8 mouse cellular contexts compared by ENCODE assay signal in genomic region chr5:105701844-105702243, GRCm38 (mm10). TPM values are rescaled to one million over a fixed set of nuclear protein-coding genes. Genes with fewer than 3 reads are reported as not detected.
A peak's percentile ranks its signal among the peaks of the same experiment; 100 is the strongest.
DNase-seq lines count a peak whose midpoint lies in the region; ATAC-seq and TF ChIP-seq lines count a peak whose summit lies in the region.
"Had no signal": no experiment of that assay in that cellular context is flagged by ENCODE, and none has a peak within 500 bp of the region (broad histone marks: within the 10 kb centered on the region; RNA-seq: fewer than 3 reads in every experiment).

No protein-coding gene starts in this region.

- H3K4me3 ChIP-seq in bone marrow, adult 2 months (replicated peaks; ENCODE audit: control insufficient read depth, low read depth, low read length), result peak overlapping the region; percentile 59
- H3K4me3 ChIP-seq in hindbrain, embryonic 12.5 days, result no peak overlapping the region
- H3K4me3 ChIP-seq in liver, embryonic 14.5 days (ENCODE audit: insufficient read depth in 1 of 2, low read depth in 2 of 2, low read length in 2 of 2), result no peak overlapping the region
- no peak overlapping the region; the same call in 1 of the 2 replicates for H3K4me3 ChIP-seq in neural tube, embryonic 14.5 days (ENCODE audit: low read depth, low read length)

- peak overlapping the region; percentile 98; the same call in 1 of the 2 replicates for H3K27ac ChIP-seq in bone marrow, adult 2 months (ENCODE audit: control insufficient read depth, insufficient read depth, low read depth, low read length, poor library complexity)
- H3K27ac ChIP-seq in hindbrain, embryonic 12.5 days, result no peak overlapping the region
- H3K27ac ChIP-seq in liver, embryonic 14.5 days, result no peak overlapping the region
- H3K27ac ChIP-seq in neural tube, embryonic 14.5 days (ENCODE audit: low read depth, low read length), result no peak overlapping the region
- H3K27ac ChIP-seq: limb, embryonic 12.5 days had no signal

- no peak for TF ChIP-seq POLR2A in bone marrow, adult 2 months (IDR thresholded peaks at IDR 0.05; ENCODE audit: borderline replicate concordance, control insufficient read depth, low read depth, low read length)

- H3K36me3 ChIP-seq in hindbrain, embryonic 12.5 days, result peaks cover 5% of the 10 kb centered on the region; the same call in 1 of the 2 replicates
- no peaks in the 10 kb centered on the region for H3K36me3 ChIP-seq in liver, embryonic 14.5 days (replicated peaks; ENCODE audit: control insufficient read depth, insufficient read depth, low read depth)
- no peaks in the 10 kb centered on the region for H3K36me3 ChIP-seq in neural tube, embryonic 14.5 days (ENCODE audit: control insufficient read depth, insufficient read depth, low read length)

- no peak for ATAC-seq in hindbrain, embryonic 12.5 days (ENCODE audit: low FRiP score)
- no peak for ATAC-seq in liver, embryonic 14.5 days (ENCODE audit: insufficient read depth)
- no peak for ATAC-seq in neural tube, embryonic 14.5 days (ENCODE audit: low read depth)

- 39% methylated on average over 8 of the region's 8 CpGs for WGBS in bone marrow, adult 2 months
- WGBS in hindbrain, embryonic 12.5 days, result 80% methylated on average over 8 of the region's 8 CpGs
- WGBS in liver, embryonic 14.5 days (ENCODE audit: insufficient replicate concordance), result 52% methylated on average over 8 of the region's 8 CpGs
- 79% methylated on average over 8 of the region's 8 CpGs for WGBS in neural tube, embryonic 14.5 days

- no peaks in the 10 kb centered on the region for H3K9me3 ChIP-seq in hindbrain, embryonic 12.5 days (replicated peaks)
- no peaks in the 10 kb centered on the region for H3K9me3 ChIP-seq in liver, embryonic 14.5 days (ENCODE audit: control insufficient read depth, low read length)
- H3K9me3 ChIP-seq in neural tube, embryonic 14.5 days (ENCODE audit: control insufficient read depth, low read length), result no peaks in the 10 kb centered on the region
- H3K9me3 ChIP-seq: limb, embryonic 12.5 days had no signal

- TF ChIP-seq CTCF in bone marrow, adult 2 months (IDR thresholded peaks at IDR 0.05; ENCODE audit: control insufficient read depth, insufficient read depth, low read length), result no peak
- TF ChIP-seq CTCF in liver, embryonic 14.5 days (IDR thresholded peaks at IDR 0.05; ENCODE audit: low read depth), result no peak

- DNase-seq in liver, embryonic 14.5 days (ENCODE audit: low read depth in 3 of 3, low spot score in 3 of 3), result peak in 1 of 3 experiments; percentile 31
- DNase-seq in layer of hippocampus, postnatal 25 days (ENCODE audit: extremely low spot score in 1 of 2, low spot score in 1 of 2), result no peak
- no peak for DNase-seq in cerebellum, adult 9-10 months
- DNase-seq in thymus, postnatal 25 days, result no peak

- H3K4me2 ChIP-seq in hindbrain, embryonic 12.5 days (replicated peaks), result peak overlapping the region; percentile 59; the same call in 1 of the 2 replicates
- H3K4me2 ChIP-seq in liver, embryonic 14.5 days (ENCODE audit: low read depth), result peak overlapping the region; percentile 93; the same call in 1 of the 2 replicates
- peak overlapping the region; percentile 79; the same call in 1 of the 2 replicates for H3K4me2 ChIP-seq in neural tube, embryonic 14.5 days (ENCODE audit: low read depth, low read length)

- H3K27me3 ChIP-seq in hindbrain, embryonic 12.5 days, result peaks cover 3% of the 10 kb centered on the region; the same call in 1 of the 2 replicates
- peaks cover 9% of the 10 kb centered on the region; the same call in 1 of the 2 replicates for H3K27me3 ChIP-seq in liver, embryonic 14.5 days (ENCODE audit: control insufficient read depth, insufficient read depth, low read length)
- no peaks in the 10 kb centered on the region; the same call in 1 of the 2 replicates for H3K27me3 ChIP-seq in neural tube, embryonic 14.5 days (ENCODE audit: control insufficient read depth, insufficient read depth, low read length)

- H3K9ac ChIP-seq in hindbrain, embryonic 12.5 days, result no peak overlapping the region
- H3K9ac ChIP-seq in liver, embryonic 14.5 days (replicated peaks), result no peak overlapping the region
- H3K9ac ChIP-seq in neural tube, embryonic 14.5 days (replicated peaks; ENCODE audit: low read depth, low read length), result no peak overlapping the region
- H3K9ac ChIP-seq: limb, embryonic 12.5 days had no signal

- TF ChIP-seq EP300 in liver, embryonic 14.5 days (IDR thresholded peaks at IDR 0.05; ENCODE audit: low read depth), result no peak; the same call in 1 of the 2 replicates

- peaks cover 5% of the 10 kb centered on the region for H3K4me1 ChIP-seq in bone marrow, adult 2 months (ENCODE audit: control insufficient read depth, insufficient read depth, low read length)
- H3K4me1 ChIP-seq in hindbrain, embryonic 12.5 days, result peaks cover 45% of the 10 kb centered on the region
- H3K4me1 ChIP-seq in liver, embryonic 14.5 days (replicated peaks; ENCODE audit: control insufficient read depth in 2 of 2, insufficient read depth in 2 of 2, low read length in 1 of 2), result peaks cover 13 to 33% of the 10 kb centered on the region in 2 experiments
- H3K4me1 ChIP-seq in neural tube, embryonic 14.5 days (ENCODE audit: control insufficient read depth, insufficient read depth, low read length), result peaks cover 36% of the 10 kb centered on the region

RNA-seq across cellular contexts. Expression of gene Lrrc8d, which starts 2.1 kb away (rescaled TPM):
- 11.8 and 20.5 TPM in 2 replicates for polyA plus RNA-seq in bone marrow, adult 2 months (2011; ENCODE audit: insufficient read depth, insufficient read length, low replicate concordance, missing spikeins)
- 35.0 and 35.9 TPM in 2 replicates for polyA plus RNA-seq in hindbrain, embryonic 12.5 days (2016; fragmentation: Nextera tagmentation; extraction: Ambion mirVana)
- polyA plus RNA-seq in liver, embryonic 14.5 days (2012; rRNA removed), result 2.5 and 3.3 TPM in 2 replicates
- polyA plus RNA-seq in liver, embryonic 14.5 days (2014; fragmentation: Nextera tagmentation; extraction: Ambion mirVana), result 7.5 and 7.8 TPM in 2 replicates
- polyA plus RNA-seq in neural tube, embryonic 14.5 days (2014; fragmentation: Nextera tagmentation; extraction: Ambion mirVana), result 35.7 and 44.3 TPM in 2 replicates
- 10 to 100 TPM; 47.9 to 57.7 TPM for total RNA-seq in layer of hippocampus, postnatal 25 days (2021)
